Mouse (Mus musculus) lung, postnatal 0 days (tissue): Measurements from ENCODE around the gene Il1f6.

ENCODE experiments used
- CTCF ChIP-seq: IDR thresholded peaks from 2 replicates; pipeline ENCODE4 v1.5.1; 2016; ENCODE audit warnings: antibody characterized with exemption, mild to moderate bottlenecking
- EP300 ChIP-seq: IDR thresholded peaks from 2 replicates; pipeline ENCODE4 v1.6.1; 2016; ENCODE audit warnings: antibody characterized with exemption, mild to moderate bottlenecking, control low read depth

- TF ChIP-seq CTCF, result peak; percentile 34
- TF ChIP-seq EP300, result no peak
Measured at GRCm38 (mm10) chr2:24188189-24188588, 27.0 kb upstream of the Il1f6 start.
